Mouse (Mus musculus) hindbrain, embryonic 16.5 days (tissue): ENCODE results near the gene Cpe. TPM values are rescaled to one million over a fixed set of nuclear protein-coding genes. Genes with fewer than 3 reads are reported as not detected.

Experiments
- ATAC-seq: fragments of 200-750 bp; cut with Nextera tagmentation; 2 replicates; pipeline ENCODE4 v1.8.0; 2017; ENCODE audit warnings: moderate TSS enrichment, moderate library complexity
- H3K27ac ChIP-seq: fragments of 300-500 bp; sonication (generic); 2 replicates; pipeline ENCODE4 v1.5.1; 2014; ENCODE audit warnings: low read depth, mild to moderate bottlenecking, control low read depth, low read length, moderate library complexity
- H3K27me3 ChIP-seq: fragments of 300-500 bp; sonication (generic); replicated peaks from 2 replicates; pipeline ENCODE4 v1.6.1; 2014; ENCODE audit warnings: low read length; ENCODE audit not compliant: control insufficient read depth, insufficient read depth
- H3K36me3 ChIP-seq: fragments of 300-500 bp; sonication (generic); 2 replicates; pipeline ENCODE4 v1.6.1; 2014; ENCODE audit warnings: mild to moderate bottlenecking, low read length, moderate library complexity, mixed read lengths; ENCODE audit not compliant: control insufficient read depth, insufficient read depth
- H3K4me1 ChIP-seq: fragments of 300-500 bp; sonication (generic); 2 replicates; pipeline ENCODE4 v1.6.1; 2014; ENCODE audit warnings: low read depth, low read length; ENCODE audit not compliant: control insufficient read depth, insufficient read depth
- H3K4me2 ChIP-seq: fragments of 300-500 bp; sonication (generic); 2 replicates; pipeline ENCODE4 v1.6.1; 2014; ENCODE audit warnings: mild to moderate bottlenecking, low read length, control low read depth, moderate library complexity
- H3K4me3 ChIP-seq: fragments of 300-500 bp; sonication (generic); 2 replicates; pipeline ENCODE4 v1.5.1; 2014; ENCODE audit warnings: mild to moderate bottlenecking, low read length, control low read depth, moderate library complexity
- H3K9ac ChIP-seq: fragments of 300-500 bp; sonication (generic); 2 replicates; pipeline ENCODE4 v1.6.1; 2014; ENCODE audit warnings: low read depth, mild to moderate bottlenecking, control low read depth, low read length, moderate library complexity
- H3K9me3 ChIP-seq: fragments of 300-500 bp; sonication (generic); 2 replicates; pipeline ENCODE4 v1.6.1; 2014; ENCODE audit warnings: mild to moderate bottlenecking, low read length, moderate library complexity; ENCODE audit not compliant: control insufficient read depth
- WGBS: fragments of 180-500 bp; shearing (Covaris S2); extraction: QIAGEN DNeasy Blood & Tissue Kit; methylation state at CpG from one replicate; pipeline ENCODE4 v1.1.7; 2014; 5-methylcytosine and 5-hydroxymethylcytosine counted together
- polyA plus RNA-seq: library from polyadenylated mRNA; unstranded; fragments of >200 nt; fragmentation: Nextera tagmentation; extraction: Ambion mirVana; gene quantifications from 2 replicates; pipeline ENCODE4 v1.2.1, GENCODE M21; 2015

Cpe gene
- polyA plus RNA-seq, 1 experiment from 2014 or later: 866 TPM

- 81% methylated on average over 2 of the region's 2 CpGs for WGBS
These were observed 61.1 kb downstream of the Cpe start for GRCm38 (mm10) chr8:64631761-64632160.

GRCm38 (mm10) chr8:64629034-64629760, 63.7 kb downstream of the Cpe start:
- Histone ChIP-seq H3K4me2 (no peak overlapping the region), H3K9ac (no peak overlapping the region), H3K4me3 (no peak overlapping the region), H3K36me3 (no peaks in the 10 kb centered on the region), H3K4me1 (peaks cover 8% of the 10 kb centered on the region), H3K9me3 (no peaks in the 10 kb centered on the region), H3K27me3 (no peaks in the 10 kb centered on the region), H3K27ac (no peak overlapping the region)
- peak; percentile 55 for ATAC-seq
- 82% methylated on average over 6 of the region's 6 CpGs for WGBS

More at GRCm38 (mm10) chr8:64631761-64632160, 61.1 kb downstream of the Cpe start:
- no peak overlapping the region for H3K4me3 ChIP-seq
- 0 out of 2 replicates have a peak, but pooled peaks cover 3% of the 10 kb centered on the region for H3K4me1 ChIP-seq
- H3K9ac ChIP-seq: no peak overlapping the region
- H3K4me2 ChIP-seq: no peak overlapping the region
- H3K27ac ChIP-seq: no peak overlapping the region
- no peaks in the 10 kb centered on the region for H3K9me3 ChIP-seq
- no peaks in the 10 kb centered on the region for H3K27me3 ChIP-seq
- no peaks in the 10 kb centered on the region for H3K36me3 ChIP-seq
- ATAC-seq: no peak

GRCm38 (mm10) chr8:64628039-64628438, 64.8 kb downstream of the Cpe start:
- Histone ChIP-seq H3K4me1 (peaks cover 8% of the 10 kb centered on the region), H3K9ac (no peak overlapping the region), H3K27me3 (no peaks in the 10 kb centered on the region), H3K9me3 (no peaks in the 10 kb centered on the region), H3K27ac (no peak overlapping the region), H3K4me3 (no peak overlapping the region), H3K4me2 (no peak overlapping the region), H3K36me3 (no peaks in the 10 kb centered on the region)
- ATAC-seq: no peak
- WGBS: 86% methylated on average over 6 of the region's 6 CpGs

GRCm38 (mm10) chr8:64624603-64625037, 68.2 kb downstream of the Cpe start:
- no peaks in the 10 kb centered on the region for H3K9me3 ChIP-seq
- peak overlapping the region; percentile 2; the same call in 1 of the 2 replicates for H3K27ac ChIP-seq
- no peak overlapping the region for H3K4me2 ChIP-seq
- WGBS: 48% methylated on average over 10 of the region's 10 CpGs
- no peak overlapping the region for H3K4me3 ChIP-seq
- peak; percentile 28; the same call in 1 of the 2 replicates for ATAC-seq
- peaks cover 8% of the 10 kb centered on the region for H3K4me1 ChIP-seq
- no peaks in the 10 kb centered on the region for H3K27me3 ChIP-seq
- H3K9ac ChIP-seq: no peak overlapping the region
- H3K36me3 ChIP-seq: no peaks in the 10 kb centered on the region

GRCm38 (mm10) chr8:64620365-64621150, 72.3 kb downstream of the Cpe start:
- H3K4me1 ChIP-seq: peaks cover 5% of the 10 kb centered on the region
- H3K36me3 ChIP-seq: peaks cover 8% of the 10 kb centered on the region
- no peak for ATAC-seq
- H3K27ac ChIP-seq: no peak overlapping the region
- H3K9ac ChIP-seq: no peak overlapping the region
- H3K4me2 ChIP-seq: no peak overlapping the region
- no peaks in the 10 kb centered on the region for H3K27me3 ChIP-seq
- no peaks in the 10 kb centered on the region for H3K9me3 ChIP-seq
- 68% methylated on average over 7 of the region's 7 CpGs for WGBS
- H3K4me3 ChIP-seq: no peak overlapping the region

GRCm38 (mm10) chr8:64619661-64620060, 73.2 kb downstream of the Cpe start:
- H3K27ac ChIP-seq: no peak overlapping the region
- no peaks in the 10 kb centered on the region for H3K9me3 ChIP-seq
- H3K36me3 ChIP-seq: peaks cover 16% of the 10 kb centered on the region
- ATAC-seq: no peak
- peaks cover 3% of the 10 kb centered on the region for H3K4me1 ChIP-seq
- H3K4me3 ChIP-seq: no peak overlapping the region
- H3K27me3 ChIP-seq: no peaks in the 10 kb centered on the region
- no peak overlapping the region for H3K4me2 ChIP-seq
- WGBS: 96% methylated on average over 8 of the region's 8 CpGs
- no peak overlapping the region for H3K9ac ChIP-seq

- peak; percentile 69 for ATAC-seq
- WGBS: 51% methylated on average over 11 of the region's 11 CpGs
- no peak overlapping the region for H3K4me2 ChIP-seq
- no peak overlapping the region for H3K9ac ChIP-seq
- H3K27me3 ChIP-seq: no peaks in the 10 kb centered on the region
- no peaks in the 10 kb centered on the region for H3K9me3 ChIP-seq
- H3K4me1 ChIP-seq: no peaks in the 10 kb centered on the region; the same call in 1 of the 2 replicates
- no peak overlapping the region for H3K27ac ChIP-seq
- H3K36me3 ChIP-seq: peaks cover 16% of the 10 kb centered on the region
- no peak overlapping the region for H3K4me3 ChIP-seq
These were observed 74.2 kb downstream of the Cpe start for GRCm38 (mm10) chr8:64618618-64619017.

- Histone ChIP-seq H3K9me3 (no peaks in the 10 kb centered on the region), H3K4me3 (no peak overlapping the region), H3K4me1 (no peaks in the 10 kb centered on the region; the same call in 1 of the 2 replicates), H3K27me3 (no peaks in the 10 kb centered on the region), H3K4me2 (no peak overlapping the region), H3K9ac (no peak overlapping the region), H3K36me3 (peaks cover 16% of the 10 kb centered on the region), H3K27ac (no peak overlapping the region)
- WGBS: 87% methylated on average over 3 of the region's 3 CpGs
- no peak for ATAC-seq
These were observed 76.3 kb downstream of the Cpe start for GRCm38 (mm10) chr8:64616566-64616965.

- Histone ChIP-seq H3K36me3 (peaks cover 16% of the 10 kb centered on the region), H3K4me1 (no peaks in the 10 kb centered on the region; the same call in 1 of the 2 replicates), H3K27me3 (no peaks in the 10 kb centered on the region), H3K4me2 (no peak overlapping the region), H3K4me3 (no peak overlapping the region), H3K9me3 (no peaks in the 10 kb centered on the region), H3K27ac (no peak overlapping the region), H3K9ac (no peak overlapping the region)
- WGBS: 90% methylated on average over 4 of the region's 4 CpGs
- ATAC-seq: no peak
These were observed 77.4 kb downstream of the Cpe start for GRCm38 (mm10) chr8:64615459-64615858.
